Mouse (Mus musculus) neutrophil, adult 5-6 weeks (primary cell): ENCODE measurements around the gene Gpr1. TPM values are rescaled to one million over a fixed set of nuclear protein-coding genes. Genes with fewer than 3 reads are reported as not detected.

Source experiments
- ATAC-seq: fragments of 151-379, 151-347 bp; 2 replicates; pipeline ENCODE4 v1.8.0; 2017; ENCODE audit warnings: mild to moderate bottlenecking, moderate TSS enrichment; ENCODE audit not compliant: insufficient number of reproducible peaks, poor library complexity, low FRiP score, severe bottlenecking; ENCODE audit errors: extremely low read depth
- total RNA-seq: library from RNA; stranded (forward); fragments of 200-1000 nt; gene quantifications from 2 replicates; pipeline ENCODE4 v1.2.3, GENCODE M21; 2017

The Gpr1 gene
- total RNA-seq, 1 experiment from 2014 or later, result not detected

DNA sequence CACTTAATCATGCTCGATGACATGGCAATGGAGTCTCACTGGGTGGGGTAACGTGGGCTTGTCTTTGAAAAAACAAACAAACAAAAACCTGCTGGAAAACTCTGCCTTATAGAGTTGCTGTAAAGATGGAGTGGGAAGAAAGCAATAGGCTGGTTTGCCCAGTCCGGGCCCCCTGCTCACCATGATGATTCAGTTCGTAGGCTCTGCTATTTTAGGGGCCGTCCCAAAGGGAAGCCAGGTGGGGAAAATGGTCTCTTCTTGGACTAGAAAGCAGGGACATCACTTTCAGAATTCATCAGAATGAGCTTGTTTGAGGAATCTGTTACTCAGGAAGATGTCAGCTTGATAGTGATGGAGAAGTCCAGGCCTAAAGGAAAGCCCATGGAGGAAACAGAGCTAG lies 12.9 kb upstream of the Gpr1 start:
- ATAC-seq, result no peak

- no peak for ATAC-seq
Measured at GRCm38 (mm10) chr1:63225890-63226289, 11.5 kb upstream of the Gpr1 start.

DNA sequence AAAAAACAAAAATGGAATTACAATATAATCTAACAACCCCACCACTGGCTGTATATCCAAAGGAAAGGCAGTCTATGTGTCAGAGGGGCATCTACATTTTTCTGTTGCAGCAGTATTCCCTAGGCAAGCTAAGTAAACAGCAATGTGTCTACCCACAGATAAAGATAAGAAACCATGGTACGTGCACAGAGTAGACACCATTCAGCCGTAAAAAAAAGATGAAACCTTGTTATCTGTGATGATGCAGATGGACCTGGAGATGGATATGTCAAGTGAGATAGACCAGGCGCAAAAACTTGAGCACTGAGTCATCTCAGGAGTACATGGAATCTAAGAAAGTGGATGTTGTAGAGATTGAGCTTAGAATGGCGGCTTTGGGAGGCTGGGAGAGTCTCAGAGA lies 10.7 kb upstream of the Gpr1 start:
- ATAC-seq, result no peak

GRCm38 (mm10) chr1:63219277-63219676 lies 4.9 kb upstream of the Gpr1 start:
- no peak for ATAC-seq

DNA sequence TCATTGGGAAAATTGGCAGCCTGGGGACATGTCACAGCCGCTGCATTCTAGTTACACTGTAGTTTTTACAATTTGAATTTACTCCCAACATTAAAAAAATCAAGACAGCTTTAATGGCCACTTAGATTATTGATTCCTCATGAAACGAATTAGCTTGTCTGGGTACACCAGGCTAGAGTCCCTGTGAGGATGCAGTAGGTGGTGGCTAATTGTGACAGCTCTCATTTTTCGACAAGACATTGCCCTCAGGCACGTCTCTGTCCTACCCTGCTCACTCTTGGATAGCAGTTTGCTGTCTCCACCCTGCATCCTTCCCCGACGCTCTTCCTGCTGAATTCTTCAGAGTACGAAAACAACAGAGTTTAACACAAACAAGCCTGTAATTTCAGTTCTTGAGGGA lies 288 bp upstream of the Gpr1 start:
- no peak for ATAC-seq

GRCm38 (mm10) chr1:63213478-63214270 lies 669 bp downstream of the Gpr1 start:
- no peak for ATAC-seq

GRCm38 (mm10) chr1:63209861-63210529 lies 4.3 kb downstream of the Gpr1 start:
- no peak for ATAC-seq

DNA sequence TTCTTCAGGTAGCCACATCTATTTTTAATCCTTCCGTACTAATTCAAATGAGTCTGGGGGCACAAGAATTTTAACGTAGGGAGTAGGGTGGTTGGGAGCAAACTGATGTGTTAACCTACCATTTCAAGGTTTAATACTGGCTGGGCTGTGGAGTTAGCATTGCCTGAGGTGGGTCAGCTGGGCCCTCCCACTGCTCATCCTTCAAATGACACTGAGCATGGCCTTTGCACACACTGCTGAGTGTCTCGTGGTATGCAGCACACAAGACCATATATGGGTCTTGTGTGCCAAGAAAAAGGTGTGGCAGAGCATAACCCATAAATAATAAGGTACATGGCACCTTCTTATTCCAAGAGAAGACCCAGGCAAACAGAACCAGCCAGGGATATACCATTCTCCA lies 6.7 kb downstream of the Gpr1 start:
- ATAC-seq, result no peak

GRCm38 (mm10) chr1:63204660-63205394 lies 9.5 kb downstream of the Gpr1 start:
- ATAC-seq, result no peak

DNA sequence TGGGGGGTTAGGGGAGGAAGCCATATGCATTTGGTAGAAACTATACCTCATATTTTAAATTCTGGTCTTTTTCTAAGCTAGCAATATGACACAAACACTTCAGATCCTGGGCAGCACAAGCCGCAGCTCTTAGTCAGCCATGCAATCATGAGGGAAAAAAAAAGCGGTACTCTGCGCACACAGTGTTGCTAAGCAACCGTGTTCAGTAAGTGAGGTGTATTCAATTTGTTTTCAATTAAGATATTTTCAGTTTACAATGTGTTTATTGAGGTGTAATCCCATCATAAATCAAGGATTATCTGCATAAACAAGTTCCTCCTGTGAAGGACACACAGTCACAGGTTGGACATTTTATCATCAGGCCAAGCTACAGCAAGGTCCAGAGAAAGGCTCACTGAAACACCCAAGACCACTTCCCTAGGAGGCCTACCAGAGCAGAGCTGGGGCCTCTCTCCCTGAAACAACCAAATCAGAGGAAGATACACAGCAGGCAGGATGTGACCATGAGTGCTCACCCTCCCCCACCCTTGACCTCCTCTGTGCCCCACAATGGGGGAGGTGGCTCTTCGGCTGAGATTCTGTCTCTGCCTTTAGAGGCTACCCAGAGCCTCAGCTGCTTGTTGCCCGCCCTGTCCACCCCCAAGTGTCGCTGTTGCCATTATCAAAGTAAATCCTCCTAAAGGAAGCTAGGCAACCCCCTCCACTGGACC lies 10.2 kb downstream of the Gpr1 start:
- no peak for ATAC-seq

- no peak for ATAC-seq
Measured at GRCm38 (mm10) chr1:63203471-63203870, 10.9 kb downstream of the Gpr1 start.

DNA sequence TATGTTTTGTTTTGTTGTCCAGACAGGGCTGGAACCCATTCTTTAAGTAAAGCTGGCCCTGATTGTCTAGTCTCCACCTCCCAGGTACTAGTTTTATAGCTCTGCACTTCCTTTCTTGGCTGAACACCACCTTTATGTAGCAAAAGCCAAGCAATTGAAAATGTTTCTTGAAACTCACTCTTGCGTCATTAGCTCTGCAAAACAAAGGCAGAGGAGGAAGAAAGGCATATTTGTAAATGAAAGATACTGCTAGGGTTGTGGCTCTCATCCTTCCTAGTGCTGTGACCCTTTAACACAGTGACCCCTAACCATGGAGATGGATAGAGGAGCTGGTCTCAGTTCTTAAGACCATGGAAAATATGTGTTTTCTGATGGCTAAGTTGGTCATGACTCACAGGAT lies 12.7 kb downstream of the Gpr1 start:
- no peak for ATAC-seq

DNA sequence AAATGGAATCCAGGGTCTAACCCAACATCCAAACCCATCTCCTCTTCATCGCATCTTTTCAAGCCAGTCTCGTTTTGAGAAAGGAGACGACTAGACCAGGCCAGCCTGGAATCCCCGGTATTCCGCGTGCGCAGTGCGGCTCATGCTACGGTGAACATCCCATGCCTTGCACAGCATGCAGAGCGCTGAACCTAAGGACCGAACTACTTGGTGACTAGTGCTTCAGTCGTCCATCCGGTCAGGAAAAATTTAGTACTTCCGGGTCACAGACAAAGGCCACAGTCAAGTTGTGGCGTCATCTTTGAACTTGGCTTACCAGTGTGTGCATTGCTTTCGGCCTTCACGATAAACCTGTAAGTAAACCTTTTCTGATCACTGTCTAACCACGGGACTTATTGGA lies 14.0 kb downstream of the Gpr1 start:
- no peak for ATAC-seq

DNA sequence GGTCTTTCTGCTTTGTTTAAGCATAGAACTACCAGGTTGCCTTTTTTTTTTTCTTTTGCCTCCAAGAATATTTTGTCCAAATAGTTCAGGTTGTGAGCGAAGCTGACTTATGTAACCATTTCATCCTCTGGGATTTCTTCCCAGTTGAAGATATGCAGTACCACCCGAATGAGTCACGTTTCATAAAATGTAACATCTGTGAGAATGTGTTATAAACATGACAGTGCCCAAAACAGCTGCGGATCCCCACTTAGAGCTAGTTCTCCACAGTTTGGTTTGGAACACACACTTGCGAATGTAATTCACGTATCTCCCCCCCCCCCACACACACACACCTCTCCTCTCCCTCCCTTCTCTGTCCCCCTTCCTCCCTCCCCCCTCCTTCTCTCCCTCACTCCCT lies 15.0 kb downstream of the Gpr1 start:
- no peak for ATAC-seq

GRCm38 (mm10) chr1:63195848-63196512 lies 18.4 kb downstream of the Gpr1 start:
- no peak for ATAC-seq

DNA sequence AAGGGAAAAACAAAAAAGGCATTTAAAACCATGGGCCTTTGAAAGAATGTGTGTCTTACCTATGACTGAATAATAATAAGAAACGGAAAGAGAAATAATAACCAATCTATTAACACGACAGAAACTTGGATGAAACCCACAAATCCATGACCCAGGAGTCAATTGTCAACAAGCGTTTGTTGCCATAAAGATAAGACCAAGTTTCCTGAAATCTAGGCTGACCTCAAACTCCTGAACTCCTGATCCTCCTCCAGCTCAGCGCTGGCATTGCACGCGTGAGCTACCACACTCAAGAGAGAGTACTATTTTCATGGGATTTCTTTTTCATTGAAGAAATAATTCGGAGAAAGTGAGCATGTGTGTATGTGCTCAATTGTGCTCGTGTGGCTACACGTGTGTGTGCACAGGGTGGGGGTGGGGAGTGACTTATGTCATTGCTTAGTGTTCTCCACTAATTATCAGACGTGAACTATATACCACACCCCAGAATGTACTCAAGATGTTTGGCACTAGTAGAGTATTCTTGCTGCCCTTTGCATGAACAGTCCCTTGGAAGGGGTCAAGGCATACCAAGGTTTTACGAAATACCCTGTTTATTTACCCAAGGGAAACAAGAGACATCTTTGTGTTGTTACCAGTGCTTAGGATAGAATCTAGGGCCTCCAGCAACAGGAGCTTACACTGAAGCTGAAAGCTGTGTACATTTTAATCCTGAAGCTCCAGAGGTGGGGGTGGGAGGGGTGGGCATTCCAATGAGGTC lies 21.9 kb downstream of the Gpr1 start:
- no peak for ATAC-seq

DNA sequence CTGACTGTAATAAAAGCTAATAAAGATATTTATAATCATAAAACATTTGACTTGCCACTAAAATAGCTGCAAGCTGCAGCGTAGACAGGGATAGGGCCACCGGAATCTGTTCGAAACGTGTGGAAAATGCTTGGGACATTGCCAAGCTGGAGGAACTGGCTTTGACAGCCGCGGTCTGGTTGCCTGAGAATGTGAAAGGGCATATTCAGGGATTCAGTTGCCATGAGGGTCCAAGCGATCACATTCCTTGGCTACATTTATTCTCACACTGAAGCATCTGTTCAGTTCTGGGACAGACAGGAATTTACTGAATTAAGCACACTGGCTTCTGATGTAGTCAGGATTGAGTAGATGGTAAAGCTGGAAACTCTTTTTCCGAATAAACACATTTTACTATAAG lies 23.5 kb downstream of the Gpr1 start:
- ATAC-seq, result no peak

GRCm38 (mm10) chr1:63188536-63188935 lies 25.8 kb downstream of the Gpr1 start:
- ATAC-seq, result no peak
